Mouse (Mus musculus) lung, embryonic 15.5 days (tissue): ENCODE measurements around the gene Hoxb6. TPM values are rescaled to one million over a fixed set of nuclear protein-coding genes. Genes with fewer than 3 reads are reported as not detected.

ENCODE experiments used
- ATAC-seq: fragments of 200-750 bp; cut with Nextera tagmentation; 2 replicates; pipeline ENCODE4 v1.8.0; 2017; ENCODE audit warnings: moderate number of reproducible peaks, borderline replicate concordance; ENCODE audit not compliant: low FRiP score, low TSS enrichment; ENCODE audit errors: extremely low read depth
- H3K27ac ChIP-seq: fragments of 300-500 bp; sonication (generic); 2 replicates; pipeline ENCODE4 v1.5.1; 2015; ENCODE audit warnings: moderate library complexity, mild to moderate bottlenecking, inconsistent platforms
- H3K27me3 ChIP-seq: fragments of 300-500 bp; sonication (generic); 2 replicates; pipeline ENCODE4 v1.6.1; 2015; ENCODE audit warnings: inconsistent platforms
- H3K36me3 ChIP-seq: fragments of 300-500 bp; sonication (generic); 2 replicates; pipeline ENCODE4 v1.6.1; 2015; ENCODE audit warnings: inconsistent platforms
- H3K4me1 ChIP-seq: fragments of 300-500 bp; sonication (generic); 2 replicates; pipeline ENCODE4 v1.6.1; 2015; ENCODE audit warnings: inconsistent platforms
- H3K4me2 ChIP-seq: fragments of 300-500 bp; sonication (generic); 2 replicates; pipeline ENCODE4 v1.6.1; 2015; ENCODE audit warnings: inconsistent platforms, mild to moderate bottlenecking, moderate library complexity
- H3K4me3 ChIP-seq: fragments of 300-500 bp; sonication (generic); 2 replicates; pipeline ENCODE4 v1.5.1; 2015; ENCODE audit warnings: mild to moderate bottlenecking, inconsistent platforms
- H3K9ac ChIP-seq: fragments of 300-500 bp; sonication (generic); 2 replicates; pipeline ENCODE4 v1.6.1; 2015; ENCODE audit warnings: inconsistent platforms
- H3K9me3 ChIP-seq: fragments of 300-500 bp; sonication (generic); 2 replicates; pipeline ENCODE4 v1.6.1; 2016; ENCODE audit warnings: inconsistent platforms
- WGBS: fragments of 180-500 bp; shearing (Covaris S2); methylation state at CpG from one replicate; pipeline ENCODE4 v1.1.7; 2015; 5-methylcytosine and 5-hydroxymethylcytosine counted together
- polyA plus RNA-seq: library from polyadenylated mRNA; unstranded; fragments of >200 nt; fragmentation: Nextera tagmentation; extraction: Ambion mirVana; gene quantifications from 2 replicates; pipeline ENCODE4 v1.2.1, GENCODE M21; 2015

The Hoxb6 gene
- polyA plus RNA-seq, result 15.2 and 16.9 TPM in 2 replicates

GRCm38 (mm10) chr11:96291681-96292564, at the start of gene Hoxb6:
TSS of gene Hoxb6 (plus strand) at chr11:96292476.
- no peak within 1 kb of the TSS for H3K27ac ChIP-seq
- H3K4me1 ChIP-seq, result peaks cover 19% of the 10 kb centered on the region
- H3K4me2 ChIP-seq, result no peak within 1 kb of the TSS
- ATAC-seq, result no peak
- no peak within 1 kb of the TSS for H3K9ac ChIP-seq
- no peak within 1 kb of the TSS for H3K4me3 ChIP-seq
- no peaks in the 10 kb centered on the region for H3K9me3 ChIP-seq
- no peaks in the 10 kb centered on the region for H3K36me3 ChIP-seq
- 15% methylated on average over 22 of the region's 22 CpGs for WGBS
- peaks cover 99% of the 10 kb centered on the region for H3K27me3 ChIP-seq

GRCm38 (mm10) chr11:96250901-96251300, 41.4 kb upstream of the Hoxb6 start:
- Histone ChIP-seq H3K4me1 (0 out of 2 replicates have a peak, but pooled peaks cover 8% of the 10 kb centered on the region), H3K36me3 (no peaks in the 10 kb centered on the region), H3K4me3 (peak overlapping the region; percentile 22; the same call in 1 of the 2 replicates), H3K9ac (no peak overlapping the region), H3K27ac (no peak overlapping the region), H3K4me2 (no peak overlapping the region; the same call in 1 of the 2 replicates), H3K27me3 (peaks cover 98% of the 10 kb centered on the region), H3K9me3 (no peaks in the 10 kb centered on the region)
- WGBS, result 0% methylated on average over 14 of the region's 14 CpGs
- no peak for ATAC-seq

- H3K4me3 ChIP-seq, result peak overlapping the region; percentile 22
- H3K27ac ChIP-seq, result no peak overlapping the region
- 0 out of 2 replicates have a peak, but pooled peaks cover 8% of the 10 kb centered on the region for H3K4me1 ChIP-seq
- 2% methylated on average over 46 of the region's 46 CpGs for WGBS
- peak overlapping the region; percentile 13; the same call in 1 of the 2 replicates for H3K4me2 ChIP-seq
- H3K27me3 ChIP-seq, result peaks cover 98% of the 10 kb centered on the region
- H3K9ac ChIP-seq, result no peak overlapping the region
- H3K9me3 ChIP-seq, result no peaks in the 10 kb centered on the region
- ATAC-seq, result no peak
- no peaks in the 10 kb centered on the region for H3K36me3 ChIP-seq
Observed at GRCm38 (mm10) chr11:96251480-96252031, 40.7 kb upstream of the Hoxb6 start.

GRCm38 (mm10) chr11:96252541-96253120, 39.6 kb upstream of the Hoxb6 start:
- H3K27ac ChIP-seq, result no peak overlapping the region
- H3K4me1 ChIP-seq, result 0 out of 2 replicates have a peak, but pooled peaks cover 8% of the 10 kb centered on the region
- H3K4me2 ChIP-seq, result no peak overlapping the region
- H3K36me3 ChIP-seq, result no peaks in the 10 kb centered on the region
- H3K9ac ChIP-seq, result no peak overlapping the region
- peak overlapping the region; percentile 9; the same call in 1 of the 2 replicates for H3K4me3 ChIP-seq
- 4% methylated on average over 12 of the region's 12 CpGs for WGBS
- no peaks in the 10 kb centered on the region for H3K9me3 ChIP-seq
- peaks cover 100% of the 10 kb centered on the region for H3K27me3 ChIP-seq
- no peak for ATAC-seq

GRCm38 (mm10) chr11:96254221-96254620, 38.1 kb upstream of the Hoxb6 start:
- Histone ChIP-seq H3K27ac (no peak overlapping the region), H3K9me3 (no peaks in the 10 kb centered on the region), H3K27me3 (peaks cover 100% of the 10 kb centered on the region), H3K36me3 (no peaks in the 10 kb centered on the region), H3K4me2 (no peak overlapping the region), H3K4me1 (0 out of 2 replicates have a peak, but pooled peaks cover 8% of the 10 kb centered on the region), H3K4me3 (no peak overlapping the region), H3K9ac (no peak overlapping the region)
- 2% methylated on average over 11 of the region's 11 CpGs for WGBS
- no peak for ATAC-seq

GRCm38 (mm10) chr11:96255111-96255995, 36.9 kb upstream of the Hoxb6 start:
- peaks cover 100% of the 10 kb centered on the region for H3K27me3 ChIP-seq
- no peak for ATAC-seq
- H3K9ac ChIP-seq, result no peak overlapping the region
- WGBS, result 3% methylated on average over 39 of the region's 39 CpGs
- H3K4me2 ChIP-seq, result 0 out of 2 replicates have a peak overlapping the region, but pooled peaks have one; percentile 13
- H3K4me3 ChIP-seq, result no peak overlapping the region
- H3K4me1 ChIP-seq, result peaks cover 11% of the 10 kb centered on the region
- no peak overlapping the region for H3K27ac ChIP-seq
- H3K36me3 ChIP-seq, result no peaks in the 10 kb centered on the region
- H3K9me3 ChIP-seq, result no peaks in the 10 kb centered on the region

- Histone ChIP-seq H3K27ac (no peak overlapping the region), H3K9ac (no peak overlapping the region), H3K36me3 (no peaks in the 10 kb centered on the region), H3K4me1 (peaks cover 14% of the 10 kb centered on the region), H3K4me2 (no peak overlapping the region), H3K4me3 (no peak overlapping the region), H3K27me3 (peaks cover 100% of the 10 kb centered on the region), H3K9me3 (no peaks in the 10 kb centered on the region)
- 3% methylated on average over 14 of the region's 14 CpGs for WGBS
- no peak for ATAC-seq
Observed at GRCm38 (mm10) chr11:96255996-96256445, 36.3 kb upstream of the Hoxb6 start.

- H3K4me3 ChIP-seq, result no peak overlapping the region
- H3K36me3 ChIP-seq, result no peaks in the 10 kb centered on the region
- peaks cover 100% of the 10 kb centered on the region for H3K27me3 ChIP-seq
- H3K9me3 ChIP-seq, result no peaks in the 10 kb centered on the region
- 28% methylated on average over 2 of the region's 2 CpGs for WGBS
- no peak overlapping the region for H3K4me2 ChIP-seq
- H3K27ac ChIP-seq, result no peak overlapping the region
- H3K4me1 ChIP-seq, result peaks cover 15% of the 10 kb centered on the region
- no peak for ATAC-seq
- H3K9ac ChIP-seq, result no peak overlapping the region
Observed at GRCm38 (mm10) chr11:96257141-96257540, 35.1 kb upstream of the Hoxb6 start.

- peaks cover 100% of the 10 kb centered on the region for H3K27me3 ChIP-seq
- no peaks in the 10 kb centered on the region for H3K9me3 ChIP-seq
- no peak overlapping the region for H3K27ac ChIP-seq
- H3K4me1 ChIP-seq, result peaks cover 15% of the 10 kb centered on the region
- no peaks in the 10 kb centered on the region for H3K36me3 ChIP-seq
- ATAC-seq, result no peak
- no peak overlapping the region for H3K4me2 ChIP-seq
- H3K9ac ChIP-seq, result no peak overlapping the region
- 6% methylated on average over 2 of the region's 2 CpGs for WGBS
- H3K4me3 ChIP-seq, result no peak overlapping the region
Observed at GRCm38 (mm10) chr11:96259038-96259437, 33.2 kb upstream of the Hoxb6 start.

GRCm38 (mm10) chr11:96259511-96259910, 32.8 kb upstream of the Hoxb6 start:
- Histone ChIP-seq H3K9me3 (no peaks in the 10 kb centered on the region), H3K4me1 (peaks cover 15% of the 10 kb centered on the region), H3K4me3 (no peak overlapping the region), H3K4me2 (no peak overlapping the region), H3K9ac (no peak overlapping the region), H3K27ac (no peak overlapping the region), H3K36me3 (no peaks in the 10 kb centered on the region), H3K27me3 (peaks cover 100% of the 10 kb centered on the region)
- no peak for ATAC-seq
- WGBS, result 7% methylated on average over 1 of the region's 1 CpGs
